Mouse (Mus musculus) Patski (cell line): ENCODE results near the gene Rsrp1. TPM values are rescaled to one million over a fixed set of nuclear protein-coding genes. Genes with fewer than 3 reads are reported as not detected.

Experiments used
- ATAC-seq: fragments of 100-300 bp; one replicate; pipeline ENCODE4 v1.8.0; 2021
- CTCF ChIA-PET: fragments of 350-600 bp; sonication (Branson Sonifier 250); formaldehyde crosslinking; loops from one replicate; lab custom pipeline; 2022; ENCODE audit warnings: inconsistent platforms; lab: Charles Lee
- POLR2A ChIA-PET: fragments of 350-600 bp; sonication (Branson Sonifier 250); formaldehyde crosslinking; loops from one replicate; lab custom pipeline; 2022; ENCODE audit warnings: antibody characterized with exemption, inconsistent platforms; lab: Charles Lee
- DNase-seq: peaks from one replicate; pipeline ENCODE4 v3.0.0-alpha.2; 2011; ENCODE audit warnings: low read depth, low spot score
- H3K27me3 ChIP-seq: fragments of 371-371 bp; one replicate; pipeline ENCODE4 v1.5.1; 2021
- CTCF ChIP-seq: fragments of 100-300 bp; IDR thresholded peaks from one replicate; pipeline ENCODE4 v1.5.1; 2021
- in situ Hi-C: fragments of 300-500 bp; cut with MboI; formaldehyde crosslinking; loops from 3 replicates; pipeline ENCODE4 v1.11.1; 2018; ENCODE audit warnings: low pct_unique_long_range_greater_than_20kb, mixed read lengths
- polyA plus RNA-seq: library from polyadenylated mRNA; unstranded; gene quantifications from one replicate; pipeline ENCODE4 v1.2.3, GENCODE M21; 2021

Rsrp1 gene
- polyA plus RNA-seq, result 237 TPM

- ATAC-seq, result peak; percentile 31
- DNase-seq, result peak; percentile 91
- H3K27me3 ChIP-seq, result no peaks in the 10 kb centered on the region
- in situ Hi-C loops, result no loop called here
- CTCF ChIA-PET, result interaction anchor here (1.3 kb wide), 1 partner anchor 10 kb away, joined by 3 read pairs; no protein-coding TSS in a partner anchor
- TF ChIP-seq CTCF, result no peak
- POLR2A ChIA-PET, result interaction anchor here (1.0 kb wide), 1 partner anchor 9 kb away, joined by 3 read pairs; no protein-coding TSS in a partner anchor
Measured at GRCm38 (mm10) chr4:134923258-134924018, at the start of gene Rsrp1. TSS of gene Rsrp1 (plus strand) at chr4:134923592.

- H3K27me3 ChIP-seq, result no peaks in the 10 kb centered on the region
- TF ChIP-seq CTCF, result no peak
- in situ Hi-C loops, result loop anchor here (5.0 kb wide), 1 partner anchor 84 kb away; no protein-coding TSS in a partner anchor
- POLR2A ChIA-PET, result no interaction called here
- CTCF ChIA-PET, result no interaction called here
- ATAC-seq (no peak), DNase-seq (no peak)
Measured at GRCm38 (mm10) chr4:134876171-134876570, 47.2 kb upstream of the Rsrp1 start.

- POLR2A ChIA-PET, result no interaction called here
- ATAC-seq (no peak), DNase-seq (no peak)
- CTCF ChIA-PET, result no interaction called here
- in situ Hi-C loops, result loop anchor here (5.0 kb wide), 1 partner anchor 87 kb away; no protein-coding TSS in a partner anchor
- TF ChIP-seq CTCF, result peak; percentile 89
- no peaks in the 10 kb centered on the region for H3K27me3 ChIP-seq
Measured at GRCm38 (mm10) chr4:134879410-134879981, 43.9 kb upstream of the Rsrp1 start.

GRCm38 (mm10) chr4:134880041-134880440, 43.4 kb upstream of the Rsrp1 start:
- ChIA-PET CTCF (no interaction called here), POLR2A (no interaction called here)
- DNase-seq (no peak), ATAC-seq (no peak)
- TF ChIP-seq CTCF, result peak; percentile 45
- H3K27me3 ChIP-seq, result no peaks in the 10 kb centered on the region
- in situ Hi-C loops, result loop anchor here (10.0 kb wide), 1 partner anchor 335 kb away; no protein-coding TSS in a partner anchor

GRCm38 (mm10) chr4:134883266-134883665, 40.1 kb upstream of the Rsrp1 start:
- DNase-seq, result no peak
- H3K27me3 ChIP-seq, result no peaks in the 10 kb centered on the region
- CTCF ChIA-PET, result interaction anchor here (0.6 to 0.7 kb wide), 2 partner anchors 9 kb away, joined by 3 read pairs; no protein-coding TSS in a partner anchor
- TF ChIP-seq CTCF, result peak; percentile 71
- in situ Hi-C loops, result loop anchor here (10.0 kb wide), 1 partner anchor 338 kb away; no protein-coding TSS in a partner anchor
- POLR2A ChIA-PET, result no interaction called here
- no peak for ATAC-seq

- POLR2A ChIA-PET, result no interaction called here
- DNase-seq, result no peak
- no peaks in the 10 kb centered on the region for H3K27me3 ChIP-seq
- CTCF ChIA-PET, result interaction anchor here (0.6 kb wide), 1 partner anchor 8 kb away, joined by 3 read pairs; no protein-coding TSS in a partner anchor
- no peak for ATAC-seq
- TF ChIP-seq CTCF, result no peak
- in situ Hi-C loops, result loop anchor here (10.0 kb wide), 1 partner anchor 339 kb away; no protein-coding TSS in a partner anchor
Measured at GRCm38 (mm10) chr4:134883808-134884207, 39.6 kb upstream of the Rsrp1 start.

- TF ChIP-seq CTCF, result no peak
- ATAC-seq, result no peak
- no peaks in the 10 kb centered on the region for H3K27me3 ChIP-seq
- ChIA-PET CTCF (no interaction called here), POLR2A (no interaction called here)
- DNase-seq, result no peak
- in situ Hi-C loops, result loop anchor here (10.0 kb wide), 1 partner anchor 340 kb away; no protein-coding TSS in a partner anchor
Measured at GRCm38 (mm10) chr4:134884364-134884763, 39.0 kb upstream of the Rsrp1 start.

GRCm38 (mm10) chr4:134892096-134892495, 31.3 kb upstream of the Rsrp1 start:
- TF ChIP-seq CTCF, result peak; percentile 87
- H3K27me3 ChIP-seq, result no peaks in the 10 kb centered on the region
- ChIA-PET POLR2A (interaction anchor here (0.6 to 1.1 kb wide), 2 partner anchors 21 to 310 kb away, joined by 3 to 4 read pairs; no protein-coding TSS in a partner anchor), CTCF (interaction anchor here (0.8 to 1.3 kb wide), 6 partner anchors 8 to 21 kb away, joined by 3 to 14 read pairs (median 3); no protein-coding TSS in a partner anchor)
- ATAC-seq (no peak), DNase-seq (no peak)
- in situ Hi-C loops, result no loop called here

GRCm38 (mm10) chr4:134897256-134897655, 26.1 kb upstream of the Rsrp1 start:
- in situ Hi-C loops, result no loop called here
- CTCF ChIA-PET, result no interaction called here
- POLR2A ChIA-PET, result no interaction called here
- TF ChIP-seq CTCF, result no peak
- DNase-seq, result no peak
- no peaks in the 10 kb centered on the region for H3K27me3 ChIP-seq
- ATAC-seq, result no peak

GRCm38 (mm10) chr4:134901126-134901525, 22.3 kb upstream of the Rsrp1 start:
- CTCF ChIA-PET, result interaction anchor here (3.5 kb wide), 1 partner anchor 9 kb away, joined by 14 read pairs; no protein-coding TSS in a partner anchor
- TF ChIP-seq CTCF, result no peak
- no peaks in the 10 kb centered on the region for H3K27me3 ChIP-seq
- in situ Hi-C loops, result no loop called here
- POLR2A ChIA-PET, result no interaction called here
- DNase-seq (no peak), ATAC-seq (no peak)
